Mouse (Mus musculus) stomach, postnatal 0 days (tissue): ENCODE data around the gene Susd4. TPM values are rescaled to one million over a fixed set of nuclear protein-coding genes. Genes with fewer than 3 reads are reported as not detected.

Experiments used
- ATAC-seq: fragments of 200-750 bp; cut with Nextera tagmentation; 2 replicates; pipeline ENCODE4 v1.8.0; 2017; ENCODE audit not compliant: low FRiP score, low TSS enrichment
- DNase-seq: peaks from one replicate; pipeline ENCODE4 v3.0.0-alpha.2; 2016; ENCODE audit warnings: low spot score
- H3K27ac ChIP-seq: fragments of 300-500 bp; sonication (generic); replicated peaks from 2 replicates; pipeline ENCODE4 v1.5.1; 2014; ENCODE audit warnings: mild to moderate bottlenecking, control low read depth
- H3K27me3 ChIP-seq: fragments of 300-500 bp; sonication (generic); 2 replicates; pipeline ENCODE4 v1.6.1; 2014; ENCODE audit warnings: low read length; ENCODE audit not compliant: control insufficient read depth, insufficient read depth
- H3K36me3 ChIP-seq: fragments of 300-500 bp; sonication (generic); 2 replicates; pipeline ENCODE4 v1.6.1; 2014; ENCODE audit warnings: low read length, mixed read lengths; ENCODE audit not compliant: control insufficient read depth, insufficient read depth
- H3K4me1 ChIP-seq: fragments of 300-500 bp; sonication (generic); replicated peaks from 2 replicates; pipeline ENCODE4 v1.6.1; 2014; ENCODE audit warnings: antibody characterized with exemption; ENCODE audit not compliant: control insufficient read depth, insufficient read depth
- H3K4me2 ChIP-seq: fragments of 300-500 bp; sonication (generic); replicated peaks from 2 replicates; pipeline ENCODE4 v1.6.1; 2014; ENCODE audit warnings: low read depth, mild to moderate bottlenecking, control low read depth, moderate library complexity
- H3K4me3 ChIP-seq: fragments of 300-500 bp; sonication (generic); 2 replicates; pipeline ENCODE4 v1.5.1; 2014; ENCODE audit warnings: low read depth, low read length, control low read depth
- H3K9ac ChIP-seq: fragments of 300-500 bp; sonication (generic); 2 replicates; pipeline ENCODE4 v1.6.1; 2014; ENCODE audit warnings: mild to moderate bottlenecking, low read length, control low read depth, mixed read lengths
- H3K9me3 ChIP-seq: fragments of 300-500 bp; sonication (generic); 2 replicates; pipeline ENCODE4 v1.6.1; 2016; ENCODE audit warnings: low read length; ENCODE audit not compliant: control insufficient read depth
- CTCF ChIP-seq: IDR thresholded peaks from 2 replicates; pipeline ENCODE4 v1.5.1; 2016; ENCODE audit warnings: antibody characterized with exemption, low read depth, mild to moderate bottlenecking, moderate library complexity
- EP300 ChIP-seq: optimal IDR thresholded peaks from 2 replicates; pipeline ENCODE3; 2016; ENCODE audit warnings: antibody characterized with exemption
- whole genome bisulfite sequencing: fragments of 180-500 bp; shearing (Covaris S2); extraction: QIAGEN DNeasy Blood & Tissue Kit; methylation state at CpG from one replicate; pipeline ENCODE4 v1.1.7; 2014; 5-methylcytosine and 5-hydroxymethylcytosine counted together
- polyA plus RNA-seq: library from polyadenylated mRNA; unstranded; fragments of >200 nt; fragmentation: Nextera tagmentation; extraction: Ambion mirVana; gene quantifications from 2 replicates; pipeline ENCODE4 v1.2.1, GENCODE M21; 2015

The Susd4 gene
- polyA plus RNA-seq, 1 experiment from 2014 or later: 8.2 TPM

GRCm38 (mm10) chr1:182813991-182814390, 50.3 kb downstream of the Susd4 start:
- Histone ChIP-seq H3K9ac (no peak overlapping the region), H3K4me2 (no peak overlapping the region), H3K4me3 (no peak overlapping the region), H3K27ac (no peak overlapping the region), H3K27me3 (no peaks in the 10 kb centered on the region), H3K36me3 (no peaks in the 10 kb centered on the region), H3K9me3 (no peaks in the 10 kb centered on the region), H3K4me1 (no peaks in the 10 kb centered on the region)
- no peak for TF ChIP-seq CTCF
- no peak for TF ChIP-seq EP300
- DNase-seq: no peak
- no peak for ATAC-seq
- 45% methylated on average over 7 of the region's 7 CpGs for WGBS

DNA sequence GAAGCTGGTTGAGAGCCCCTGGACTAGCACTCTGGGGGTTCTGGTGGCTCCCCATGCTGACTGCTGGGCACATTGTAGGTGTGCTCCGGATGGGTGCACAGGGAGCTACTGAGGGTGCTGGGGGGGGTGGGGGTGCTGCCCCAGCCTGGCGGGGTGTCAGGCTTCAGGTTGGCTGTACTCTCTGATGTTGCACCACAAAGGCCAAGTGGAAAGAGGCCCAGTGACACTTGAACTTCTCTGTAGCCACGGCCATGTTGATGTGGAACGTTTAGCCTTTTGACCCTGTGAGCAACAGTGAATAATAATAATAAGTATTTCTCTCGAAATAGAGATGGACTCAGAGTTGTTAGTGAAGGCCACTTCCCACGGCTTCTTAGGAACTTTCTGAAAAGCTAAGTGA, 50.9 kb downstream of the Susd4 start:
- Histone ChIP-seq H3K9ac (no peak overlapping the region), H3K27me3 (no peaks in the 10 kb centered on the region), H3K4me3 (no peak overlapping the region), H3K36me3 (no peaks in the 10 kb centered on the region), H3K4me1 (no peaks in the 10 kb centered on the region), H3K4me2 (no peak overlapping the region), H3K27ac (no peak overlapping the region), H3K9me3 (no peaks in the 10 kb centered on the region)
- ATAC-seq (no peak), DNase-seq (no peak)
- 80% methylated on average over 6 of the region's 6 CpGs for WGBS
- TF ChIP-seq EP300 (no peak), CTCF (no peak)

DNA sequence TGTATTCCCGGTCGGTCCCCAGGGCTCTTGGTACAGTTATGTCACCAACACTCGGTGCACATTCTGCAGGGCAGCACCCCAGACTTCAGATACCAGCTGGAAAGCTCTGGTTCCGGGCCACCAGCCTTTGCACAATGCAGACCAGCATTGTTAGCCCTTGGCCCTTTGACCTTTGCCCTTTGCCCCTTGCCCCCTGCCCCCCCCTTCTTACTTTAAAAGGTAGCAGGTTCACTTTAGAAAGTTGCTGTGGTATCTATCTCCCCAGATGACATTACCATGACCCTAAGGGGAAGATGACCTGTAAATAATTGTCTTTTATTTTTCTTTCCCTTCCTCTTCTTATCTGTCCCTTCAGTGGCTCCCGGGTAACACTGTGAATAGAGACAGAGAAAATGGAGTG, 53.4 kb downstream of the Susd4 start:
- Histone ChIP-seq H3K4me2 (no peak overlapping the region), H3K27me3 (no peaks in the 10 kb centered on the region), H3K9me3 (no peaks in the 10 kb centered on the region), H3K27ac (no peak overlapping the region), H3K4me1 (no peaks in the 10 kb centered on the region), H3K4me3 (no peak overlapping the region), H3K9ac (no peak overlapping the region), H3K36me3 (no peaks in the 10 kb centered on the region)
- ATAC-seq (no peak), DNase-seq (no peak)
- 74% methylated on average over 5 of the region's 5 CpGs for WGBS
- TF ChIP-seq CTCF (no peak), EP300 (no peak)

DNA sequence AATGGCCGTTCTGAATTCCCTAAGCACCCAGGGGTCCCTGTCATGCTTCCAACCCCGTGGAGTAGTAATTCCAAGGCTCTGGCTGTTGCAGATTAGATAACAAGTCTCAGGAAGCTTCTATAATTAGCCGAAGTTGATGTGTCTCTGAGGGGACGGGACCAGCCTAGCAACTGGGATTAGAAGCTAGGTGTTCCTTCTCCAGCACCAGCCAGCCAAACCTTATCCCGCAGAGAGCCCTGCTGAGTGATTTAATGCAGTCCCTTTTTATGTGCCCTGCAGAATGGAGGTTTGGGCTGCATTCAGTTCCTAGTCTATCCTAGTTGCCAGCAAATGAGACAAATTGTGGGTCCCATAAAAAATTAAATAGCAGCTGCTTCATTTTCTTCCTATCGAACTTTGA, 54.0 kb downstream of the Susd4 start:
- 35% methylated on average over 6 of the region's 6 CpGs for WGBS
- Histone ChIP-seq H3K27ac (no peak overlapping the region), H3K27me3 (no peaks in the 10 kb centered on the region), H3K36me3 (no peaks in the 10 kb centered on the region), H3K4me1 (no peaks in the 10 kb centered on the region), H3K4me3 (no peak overlapping the region), H3K9me3 (no peaks in the 10 kb centered on the region), H3K4me2 (no peak overlapping the region), H3K9ac (no peak overlapping the region)
- no peak for DNase-seq
- ATAC-seq: no peak
- TF ChIP-seq CTCF (no peak), EP300 (no peak)

GRCm38 (mm10) chr1:182818931-182819330, 55.3 kb downstream of the Susd4 start:
- Histone ChIP-seq H3K36me3 (no peaks in the 10 kb centered on the region), H3K27ac (no peak overlapping the region), H3K4me2 (no peak overlapping the region), H3K4me1 (no peaks in the 10 kb centered on the region), H3K9me3 (no peaks in the 10 kb centered on the region), H3K27me3 (no peaks in the 10 kb centered on the region), H3K4me3 (no peak overlapping the region), H3K9ac (no peak overlapping the region)
- DNase-seq (no peak), ATAC-seq (no peak)
- 39% methylated on average over 10 of the region's 10 CpGs for WGBS
- TF ChIP-seq EP300 (no peak), CTCF (no peak)

DNA sequence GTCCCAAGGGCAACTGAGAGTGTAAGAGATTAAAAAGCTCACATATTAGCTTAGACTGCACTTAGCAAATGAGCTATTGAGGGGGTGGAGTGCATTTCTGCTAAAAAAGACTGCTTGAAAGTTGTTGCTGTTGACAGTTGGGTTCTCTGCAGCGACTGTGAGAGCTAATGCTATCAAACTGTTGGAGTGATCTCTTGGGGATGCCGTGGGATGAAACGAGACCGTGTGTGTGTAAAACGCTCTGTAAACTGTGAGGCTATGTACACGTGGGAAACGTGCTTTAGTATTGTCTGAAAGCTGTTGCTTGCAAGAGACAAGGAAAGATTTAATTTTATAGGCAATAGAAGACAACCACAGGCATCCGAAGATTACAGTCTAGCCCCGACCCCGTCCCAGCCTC, 59.1 kb downstream of the Susd4 start:
- WGBS: 78% methylated on average over 10 of the region's 10 CpGs
- Histone ChIP-seq H3K27ac (no peak overlapping the region), H3K4me2 (no peak overlapping the region), H3K4me1 (no peaks in the 10 kb centered on the region), H3K9ac (no peak overlapping the region), H3K27me3 (no peaks in the 10 kb centered on the region), H3K36me3 (no peaks in the 10 kb centered on the region), H3K9me3 (no peaks in the 10 kb centered on the region), H3K4me3 (no peak overlapping the region)
- DNase-seq (no peak), ATAC-seq (no peak)
- TF ChIP-seq CTCF: no peak
- no peak for TF ChIP-seq EP300
